Mouse (Mus musculus) heart, adult 18-20 months (tissue): ENCODE measurements at regions not wholly inside any gene's neighbourhood (a gene's known extent, or its start where the extent isn't known, plus 50 kb on each side); places are given as distances from the start of the nearest gene placed in this dataset.
"Not testable (repeated sequence)": the region's sequence is repeated elsewhere in the genome, so short reads cannot be mapped to it uniquely, and the experiment has no call there.

Experiments
- DNase-seq, 2 experiments: peaks; one replicate each; pipeline ENCODE4 v3.0.0; 2021 to 2022; ENCODE audit warnings: mixed read lengths in 1 of 2

GRCm38 (mm10) chr10:38704762-38705130, 116.8 kb downstream of the Rfpl4b start:
- not testable (repeated sequence) for DNase-seq

GRCm38 (mm10) chr10:38703954-38704761, 117.4 kb downstream of the Rfpl4b start:
- DNase-seq, result peak; percentile 28 to 37

- DNase-seq, result no peak
These were observed 144.1 kb downstream of the Rfpl4b start for GRCm38 (mm10) chr10:38677453-38677852.

- DNase-seq, result no peak
These were observed 153.0 kb downstream of the Rfpl4b start for GRCm38 (mm10) chr10:38668610-38669009.

- no peak for DNase-seq
These were observed 153.7 kb downstream of the Rfpl4b start for GRCm38 (mm10) chr10:38667841-38668240.

GRCm38 (mm10) chr10:38635695-38636094, 185.9 kb downstream of the Rfpl4b start:
- no peak for DNase-seq

- no peak for DNase-seq
These were observed 191.6 kb downstream of the Rfpl4b start for GRCm38 (mm10) chr10:38629907-38630505.

- no peak for DNase-seq
These were observed 198.2 kb downstream of the Rfpl4b start for GRCm38 (mm10) chr10:38623399-38623798.

- DNase-seq, result no peak
These were observed 211.7 kb downstream of the Rfpl4b start for GRCm38 (mm10) chr10:38609606-38610510.

- DNase-seq, result no peak
These were observed 235.5 kb downstream of the Rfpl4b start for GRCm38 (mm10) chr10:38586061-38586460.

- no peak for DNase-seq
These were observed 245.9 kb downstream of the Rfpl4b start for GRCm38 (mm10) chr10:38575726-38576125.

GRCm38 (mm10) chr10:38573728-38574127, 247.9 kb downstream of the Rfpl4b start:
- DNase-seq, result no peak

- no peak for DNase-seq
These were observed 248.4 kb downstream of the Rfpl4b start for GRCm38 (mm10) chr10:38573146-38573545.

- DNase-seq, result no peak
These were observed 254.3 kb downstream of the Rfpl4b start for GRCm38 (mm10) chr10:38567270-38567669.

GRCm38 (mm10) chr10:38566361-38566760, 255.2 kb downstream of the Rfpl4b start:
- DNase-seq, result no peak

- no peak for DNase-seq
These were observed 266.5 kb downstream of the Rfpl4b start for GRCm38 (mm10) chr10:38555040-38555439.

- peak in 1 of 2 experiments; percentile 18 for DNase-seq
These were observed 267.6 kb downstream of the Rfpl4b start for GRCm38 (mm10) chr10:38553688-38554680.

- no peak for DNase-seq
These were observed 268.3 kb downstream of the Rfpl4b start for GRCm38 (mm10) chr10:38553326-38553687.

GRCm38 (mm10) chr10:38552350-38553076, 269.1 kb downstream of the Rfpl4b start:
- DNase-seq, result no peak

- DNase-seq, result no peak
These were observed 281.5 kb downstream of the Rfpl4b start for GRCm38 (mm10) chr10:38540031-38540430.

- no peak for DNase-seq
These were observed 282.8 kb downstream of the Rfpl4b start for GRCm38 (mm10) chr10:38538766-38539165.
